Mouse (Mus musculus) midbrain, postnatal 0 days (tissue): Measurements from ENCODE around the gene Ppp1r21. TPM values are rescaled to one million over a fixed set of nuclear protein-coding genes. Genes with fewer than 3 reads are reported as not detected.

Experiments
- ATAC-seq: fragments of 200-750 bp; cut with Nextera tagmentation; 2 replicates; pipeline ENCODE4 v1.8.0; 2017; ENCODE audit warnings: moderate number of reproducible peaks, mild to moderate bottlenecking, moderate TSS enrichment, moderate library complexity; ENCODE audit not compliant: low FRiP score
- DNase-seq: peaks from one replicate; pipeline ENCODE4 v3.0.0-alpha.2; 2015; ENCODE audit warnings: low spot score
- H3K27ac ChIP-seq: fragments of 300-500 bp; sonication (generic); 2 replicates; pipeline ENCODE4 v1.5.1; 2014; ENCODE audit warnings: low read depth, mild to moderate bottlenecking, low read length, mixed read lengths
- H3K27me3 ChIP-seq: fragments of 300-500 bp; sonication (generic); 2 replicates; pipeline ENCODE4 v1.6.1; 2014; ENCODE audit warnings: low read length, control low read depth, mixed read lengths; ENCODE audit not compliant: insufficient read depth
- H3K36me3 ChIP-seq: fragments of 300-500 bp; sonication (generic); 2 replicates; pipeline ENCODE4 v1.6.1; 2014; ENCODE audit warnings: low read length, control low read depth, mixed read lengths; ENCODE audit not compliant: insufficient read depth
- H3K4me1 ChIP-seq: fragments of 300-500 bp; sonication (generic); 2 replicates; pipeline ENCODE4 v1.6.1; 2014; ENCODE audit warnings: mild to moderate bottlenecking, control low read depth, antibody characterized with exemption, low read length, mixed read lengths; ENCODE audit not compliant: insufficient read depth
- H3K4me2 ChIP-seq: fragments of 300-500 bp; sonication (generic); 2 replicates; pipeline ENCODE4 v1.6.1; 2014; ENCODE audit warnings: low read depth, mild to moderate bottlenecking, low read length, mixed read lengths; ENCODE audit not compliant: poor library complexity, severe bottlenecking
- H3K4me3 ChIP-seq: fragments of 300-500 bp; sonication (generic); 2 replicates; pipeline ENCODE4 v1.5.1; 2014; ENCODE audit warnings: low read depth, mild to moderate bottlenecking, low read length, moderate library complexity
- H3K9ac ChIP-seq: fragments of 300-500 bp; sonication (generic); replicated peaks from 2 replicates; pipeline ENCODE4 v1.6.1; 2014; ENCODE audit warnings: mild to moderate bottlenecking, low read length, moderate library complexity, mixed read lengths; ENCODE audit not compliant: poor library complexity, severe bottlenecking
- H3K9me3 ChIP-seq: fragments of 300-500 bp; sonication (generic); 2 replicates; pipeline ENCODE4 v1.6.1; 2016; ENCODE audit warnings: low read length, control low read depth
- CTCF ChIP-seq: IDR thresholded peaks from 2 replicates; pipeline ENCODE4 v1.5.1; 2016; ENCODE audit warnings: antibody characterized with exemption, mild to moderate bottlenecking
- WGBS: fragments of 180-500 bp; shearing (Covaris S2); extraction: QIAGEN DNeasy Blood & Tissue Kit; methylation state at CpG from one replicate; pipeline ENCODE4 v1.1.7; 2014; 5-methylcytosine and 5-hydroxymethylcytosine counted together
- polyA plus RNA-seq: library from polyadenylated mRNA; unstranded; fragments of >200 nt; fragmentation: Nextera tagmentation; extraction: Ambion mirVana; gene quantifications from 2 replicates; pipeline ENCODE4 v1.2.1, GENCODE M21; 2015
- total RNA-seq: library from RNA; depleted of rRNA; stranded (reverse); fragments of >200 nt; gene quantifications from 2 replicates; pipeline ENCODE4 v1.2.3, GENCODE M21; 2014

Ppp1r21 gene
- total and polyA plus RNA-seq, 2 experiments from 2014 or later: 36.7 to 44.1 TPM

DNA sequence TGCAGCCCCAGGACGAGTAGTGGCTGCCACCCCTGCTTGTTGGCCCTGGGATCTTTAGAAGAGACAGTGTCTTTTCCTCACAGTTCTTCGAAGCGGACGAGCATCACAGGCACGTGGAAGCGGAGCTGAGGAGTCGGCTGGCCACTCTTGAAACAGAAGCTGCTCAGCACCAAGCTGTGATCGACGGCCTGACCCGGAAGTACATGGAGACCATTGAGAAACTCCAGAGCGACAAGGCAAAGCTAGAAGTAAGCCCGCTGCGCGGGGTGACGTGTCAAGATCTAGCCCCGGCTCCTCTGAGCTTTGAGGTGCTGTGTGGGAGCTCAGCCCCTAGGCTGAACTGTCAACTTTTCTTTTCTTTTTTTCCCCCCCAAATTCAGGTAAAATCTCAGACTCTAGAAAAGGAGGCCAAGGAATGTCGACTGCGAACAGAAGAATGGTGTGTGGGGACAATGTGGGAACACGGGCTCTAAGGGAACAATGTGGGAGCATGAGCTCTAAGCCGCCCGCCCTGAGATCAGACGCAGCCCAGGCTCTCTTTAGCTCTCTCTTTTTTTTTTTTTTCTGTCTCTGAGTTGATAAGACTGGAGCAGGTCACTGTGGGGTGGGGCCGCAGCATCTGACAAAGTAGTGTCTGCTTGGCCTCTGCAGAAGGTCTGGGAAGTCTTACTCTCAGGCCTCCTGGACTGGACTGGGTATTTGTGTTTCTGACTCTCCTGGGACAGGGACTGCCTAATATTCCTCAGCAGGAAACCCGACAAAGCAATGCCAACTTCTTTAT is 19.7 kb downstream of the Ppp1r21 start:
- no peak overlapping the region for H3K4me2 ChIP-seq
- WGBS: 88% methylated on average over 24 of the region's 24 CpGs
- no peak for DNase-seq
- no peak for ATAC-seq
- no peak overlapping the region for H3K27ac ChIP-seq
- no peak overlapping the region for H3K9ac ChIP-seq
- H3K27me3 ChIP-seq: no peaks in the 10 kb centered on the region
- no peak overlapping the region for H3K4me3 ChIP-seq
- H3K36me3 ChIP-seq: peaks cover 28% of the 10 kb centered on the region
- H3K4me1 ChIP-seq: no peaks in the 10 kb centered on the region
- no peak for TF ChIP-seq CTCF
- no peaks in the 10 kb centered on the region for H3K9me3 ChIP-seq

DNA sequence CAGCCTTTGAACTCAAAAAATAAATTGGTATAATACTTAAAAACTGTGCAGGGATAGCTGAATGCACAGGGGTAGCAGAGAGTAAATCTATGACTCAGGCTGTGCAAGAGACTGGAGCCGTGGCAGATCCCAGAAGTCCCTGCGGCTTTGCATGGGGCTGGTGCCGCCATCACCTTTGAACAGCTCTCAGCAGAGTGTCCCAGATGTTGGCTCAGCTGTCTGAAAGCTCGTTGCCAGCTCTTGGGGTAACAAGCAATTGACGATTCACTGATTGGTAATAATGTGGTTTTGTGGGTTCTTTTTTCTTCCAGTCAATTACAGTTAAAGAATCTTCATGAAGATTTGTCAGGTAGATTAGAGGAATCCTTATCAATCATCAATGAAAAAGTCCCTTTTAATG is 20.4 kb downstream of the Ppp1r21 start:
- Histone ChIP-seq H3K36me3 (peaks cover 23% of the 10 kb centered on the region), H3K27ac (no peak overlapping the region), H3K9ac (no peak overlapping the region), H3K9me3 (no peaks in the 10 kb centered on the region), H3K4me2 (no peak overlapping the region), H3K4me3 (no peak overlapping the region), H3K4me1 (no peaks in the 10 kb centered on the region), H3K27me3 (no peaks in the 10 kb centered on the region)
- WGBS: 76% methylated on average over 5 of the region's 5 CpGs
- TF ChIP-seq CTCF: no peak
- DNase-seq: no peak
- ATAC-seq: no peak

DNA sequence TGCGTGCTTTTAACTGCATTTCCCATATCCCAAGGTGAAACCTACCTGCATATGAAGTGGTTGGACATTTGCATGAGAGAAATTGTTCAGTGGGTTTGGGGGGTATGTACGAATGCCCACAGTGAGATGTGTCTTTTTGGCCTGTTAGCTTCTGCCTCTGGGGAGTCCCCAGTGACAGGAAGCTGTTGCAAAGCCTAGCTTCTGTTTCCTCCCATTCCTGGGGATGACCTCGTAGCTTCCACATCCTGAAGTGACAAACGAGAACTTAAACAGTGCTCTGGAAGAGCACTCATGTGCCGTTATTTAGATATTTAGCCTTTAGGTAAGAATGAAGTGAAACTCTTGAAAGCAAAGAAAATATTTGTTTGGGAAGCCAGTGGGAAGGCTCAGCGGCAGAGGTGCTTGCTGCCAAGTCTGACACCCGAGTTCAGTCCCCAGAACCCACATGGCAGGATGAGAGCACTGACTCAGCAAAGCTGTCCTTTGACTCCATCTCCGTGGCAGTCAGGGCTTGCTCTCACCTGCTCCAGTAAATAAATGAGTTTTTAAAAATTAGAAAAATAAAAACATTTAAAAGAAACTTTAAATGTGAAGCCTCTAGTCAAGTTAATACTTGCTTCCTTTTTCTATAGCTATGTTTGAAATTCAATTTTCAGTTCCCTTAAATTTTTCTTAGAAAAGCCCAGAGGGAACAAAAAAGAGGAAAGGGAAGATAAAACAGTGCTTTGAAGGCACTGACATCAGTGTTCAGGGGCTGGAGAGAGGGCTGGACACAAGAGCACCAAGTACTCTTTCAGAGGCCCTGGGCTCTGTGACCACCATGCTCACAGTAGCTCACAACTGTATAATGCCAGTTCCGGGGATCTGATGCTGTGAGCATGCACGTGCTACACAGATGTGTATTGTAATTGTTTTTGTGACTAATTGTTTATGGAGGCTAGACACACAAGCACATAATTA is 21.3 kb downstream of the Ppp1r21 start:
- ATAC-seq (no peak), DNase-seq (no peak)
- TF ChIP-seq CTCF: no peak
- H3K4me3 ChIP-seq: no peak overlapping the region
- H3K27me3 ChIP-seq: no peaks in the 10 kb centered on the region
- H3K4me1 ChIP-seq: no peaks in the 10 kb centered on the region
- H3K4me2 ChIP-seq: no peak overlapping the region
- WGBS: 76% methylated on average over 10 of the region's 10 CpGs
- H3K9ac ChIP-seq: no peak overlapping the region
- H3K27ac ChIP-seq: no peak overlapping the region
- peaks cover 29% of the 10 kb centered on the region for H3K36me3 ChIP-seq
- no peaks in the 10 kb centered on the region for H3K9me3 ChIP-seq

DNA sequence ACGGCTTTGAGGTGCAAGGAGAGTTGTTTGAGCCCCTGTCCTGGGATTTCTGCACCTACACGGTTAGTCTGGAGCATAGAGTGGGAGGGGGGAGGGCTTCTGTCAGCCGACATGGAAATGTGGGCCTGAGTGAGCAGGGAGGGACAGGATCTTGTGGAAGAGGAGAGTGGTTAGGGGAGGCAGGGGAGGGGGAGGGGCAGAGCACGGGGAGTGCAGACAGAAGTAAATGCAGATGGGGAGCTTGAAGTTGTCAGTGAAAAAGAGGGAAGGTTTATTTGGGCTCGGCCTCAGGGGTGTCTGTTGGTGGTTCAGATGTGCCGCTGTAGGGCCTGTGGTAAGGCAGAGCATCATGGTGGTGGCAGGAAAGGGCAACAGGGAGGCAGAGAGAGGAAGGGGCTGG is 22.6 kb downstream of the Ppp1r21 start:
- H3K27me3 ChIP-seq: no peaks in the 10 kb centered on the region
- no peaks in the 10 kb centered on the region for H3K9me3 ChIP-seq
- peaks cover 33% of the 10 kb centered on the region for H3K36me3 ChIP-seq
- H3K4me2 ChIP-seq: no peak overlapping the region
- H3K9ac ChIP-seq: no peak overlapping the region
- 34% methylated on average over 6 of the region's 6 CpGs for WGBS
- H3K27ac ChIP-seq: no peak overlapping the region
- no peak for DNase-seq
- no peak for ATAC-seq
- H3K4me3 ChIP-seq: no peak overlapping the region
- no peak for TF ChIP-seq CTCF
- H3K4me1 ChIP-seq: no peaks in the 10 kb centered on the region

DNA sequence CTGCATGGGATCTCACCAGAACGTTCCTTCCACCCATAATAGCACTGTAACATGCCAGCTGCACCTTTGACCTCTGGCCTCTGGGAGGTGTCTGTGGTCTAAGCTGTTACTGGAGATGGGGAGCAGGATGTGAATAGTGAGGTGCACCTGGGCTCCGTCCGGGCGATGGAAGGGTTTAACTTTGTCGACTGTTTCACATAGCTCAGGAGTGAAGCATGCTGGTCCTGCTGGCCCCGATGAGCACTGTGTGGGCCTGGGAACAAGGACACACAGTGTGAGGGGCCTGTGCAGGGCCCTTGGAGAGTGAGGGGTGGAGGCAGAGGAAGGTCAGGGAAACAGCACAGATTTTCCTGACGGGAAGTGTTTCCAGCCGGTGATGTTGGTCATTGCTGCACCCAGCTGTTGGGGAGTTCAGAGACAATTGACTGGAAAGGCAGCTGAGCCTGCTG is 23.1 kb downstream of the Ppp1r21 start:
- DNase-seq (no peak), ATAC-seq (no peak)
- no peak overlapping the region for H3K4me3 ChIP-seq
- H3K27ac ChIP-seq: no peak overlapping the region
- H3K9ac ChIP-seq: no peak overlapping the region
- no peaks in the 10 kb centered on the region for H3K9me3 ChIP-seq
- H3K4me2 ChIP-seq: no peak overlapping the region
- H3K27me3 ChIP-seq: no peaks in the 10 kb centered on the region
- WGBS: 55% methylated on average over 8 of the region's 8 CpGs
- H3K4me1 ChIP-seq: no peaks in the 10 kb centered on the region
- no peak for TF ChIP-seq CTCF
- H3K36me3 ChIP-seq: peaks cover 30% of the 10 kb centered on the region
